Mouse (Mus musculus) layer of hippocampus, adult 9-11 months (tissue): ENCODE measurements around the gene Erf.

Experiments used
- DNase-seq: peaks from one replicate; pipeline ENCODE4 v3.0.0; 2022

Erf gene

DNA sequence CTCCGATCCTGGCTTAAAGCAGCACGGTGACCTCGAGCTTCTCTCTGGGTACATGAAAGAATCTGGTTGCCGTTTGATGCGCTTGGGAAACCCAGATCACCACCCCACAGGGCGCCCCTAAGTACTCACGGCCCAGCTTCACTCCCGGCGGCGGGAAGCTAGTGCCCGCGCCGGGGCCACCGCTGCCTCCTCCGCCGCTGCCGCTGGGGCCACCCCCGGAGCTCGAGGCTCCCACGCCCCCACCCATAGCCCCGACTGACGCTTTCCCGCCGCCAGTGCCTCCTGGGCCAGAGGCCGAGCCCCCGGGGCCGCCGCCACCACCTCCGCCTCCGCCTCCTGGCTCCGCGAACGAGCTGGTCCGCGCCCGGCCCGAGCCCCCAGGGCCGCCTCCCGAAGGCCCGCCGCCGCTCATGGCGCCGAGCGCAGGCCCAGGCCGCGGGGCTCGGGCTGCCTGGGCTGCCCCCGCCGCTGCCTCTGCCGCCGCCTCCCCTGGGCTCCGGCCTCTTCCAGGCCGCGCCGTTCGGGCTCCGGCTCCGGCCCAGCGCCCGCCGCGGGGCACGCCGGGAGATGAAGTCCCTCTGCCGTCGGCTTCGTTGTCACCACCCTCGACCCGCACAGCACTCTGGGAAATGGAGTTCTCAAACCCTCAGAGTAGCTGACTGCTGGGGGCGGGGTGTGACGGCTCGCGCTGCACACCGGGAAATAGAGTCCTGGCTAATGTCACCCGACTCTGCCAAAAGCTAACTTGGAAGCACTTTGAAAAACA lies 13.1 kb downstream of the Erf start, which contains the start of gene Gsk3a:
Gsk3a (minus strand) TSS at position 603 of the 766 bp plus-strand sequence.
- peak; percentile 98 for DNase-seq

DNA sequence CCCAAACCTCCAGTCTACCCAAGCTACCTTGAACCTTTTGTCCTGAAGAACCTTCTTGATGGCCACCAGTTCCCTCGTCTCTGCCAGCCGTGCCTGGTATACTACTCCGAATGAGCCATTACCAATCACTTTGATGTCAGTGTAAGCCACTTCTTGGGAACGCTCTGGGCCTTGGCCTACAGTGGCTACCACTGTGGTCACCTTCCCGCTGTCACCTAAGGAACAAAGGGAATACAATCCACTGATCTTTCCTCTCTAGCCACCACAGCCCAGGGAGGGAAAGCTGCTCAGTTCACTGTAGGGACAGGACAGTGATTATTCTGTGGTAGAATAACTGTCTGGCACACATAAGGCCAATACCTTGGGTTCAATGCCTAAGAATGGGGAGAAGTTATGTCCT lies 15.0 kb downstream of the Erf start:
- DNase-seq, result no peak

GRCm38 (mm10) chr7:25233061-25233460 lies 17.5 kb downstream of the Erf start:
- DNase-seq, result no peak

DNA sequence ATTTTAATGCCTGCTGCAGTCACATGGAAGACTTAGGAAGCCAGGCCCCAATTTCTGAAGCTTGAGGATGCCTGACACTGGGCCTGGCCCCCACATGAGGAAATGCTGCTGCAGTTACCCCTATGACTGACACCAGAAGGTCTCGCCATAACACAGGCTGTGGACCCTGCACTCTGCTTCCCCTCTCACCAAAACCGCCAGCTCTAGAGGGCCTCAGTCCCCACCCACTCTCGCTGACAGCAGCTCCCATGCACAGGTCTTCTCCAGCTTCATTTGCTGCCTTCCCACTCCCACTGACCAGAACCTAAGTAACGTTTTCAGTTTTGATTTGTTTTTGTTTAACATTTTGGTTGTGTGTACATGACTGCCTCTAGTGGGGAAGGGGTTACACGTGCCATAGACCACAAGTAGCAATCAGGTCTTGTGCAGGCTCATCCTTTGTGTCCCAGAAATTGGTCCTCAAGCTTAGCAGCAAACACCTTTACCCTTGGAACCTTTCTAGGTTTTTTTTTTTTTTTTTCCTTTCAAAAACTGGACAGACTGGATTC lies 18.4 kb downstream of the Erf start:
- no peak for DNase-seq

- no peak for DNase-seq
These were observed 19.8 kb downstream of the Erf start for GRCm38 (mm10) chr7:25230690-25231285.

GRCm38 (mm10) chr7:25227523-25228300 lies 22.8 kb downstream of the Erf start:
- DNase-seq, result peak; percentile 60

GRCm38 (mm10) chr7:25222275-25222967 lies 28.1 kb downstream of the Erf start:
- DNase-seq, result no peak

DNA sequence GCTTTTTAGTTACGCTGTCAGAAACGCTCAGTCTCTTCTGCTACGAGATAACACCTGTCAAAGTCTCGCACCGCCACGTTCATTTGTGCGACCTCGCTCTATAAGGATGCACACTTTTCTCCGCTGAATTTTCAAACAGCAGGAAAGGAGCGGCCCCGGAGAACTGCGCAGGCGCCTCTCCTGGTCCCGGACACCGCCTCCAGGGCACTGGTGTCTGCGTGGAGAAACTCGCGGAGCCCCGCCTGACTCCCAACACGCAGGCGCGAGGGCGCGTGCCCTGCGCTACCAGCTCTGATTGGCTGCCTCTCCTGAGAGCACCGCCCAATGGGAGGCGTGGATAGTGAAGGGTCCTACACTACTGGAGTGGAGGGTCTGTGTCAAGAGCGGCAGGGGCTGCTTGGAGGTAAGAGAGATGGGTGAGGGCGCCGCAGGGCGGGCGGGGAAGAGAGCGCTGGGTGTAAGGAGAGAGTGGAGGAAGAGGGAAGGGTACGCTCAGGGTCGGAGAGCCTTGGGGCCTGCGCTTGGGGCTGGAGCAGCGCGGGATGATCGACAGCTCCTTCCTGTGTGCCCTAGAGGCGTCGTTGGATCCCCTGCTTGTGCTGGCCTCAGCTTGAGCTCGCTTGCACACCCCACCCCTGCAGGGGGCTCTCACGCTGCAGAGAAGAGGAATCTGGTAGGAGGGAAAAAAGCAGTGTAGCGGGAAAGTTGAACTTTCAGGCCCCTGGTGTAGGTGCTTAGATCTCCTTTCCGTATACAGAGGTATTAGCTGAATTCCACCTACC lies 29.3 kb downstream of the Erf start, which contains the start of gene Zfp526:
Zfp526 (plus strand) TSS at position 324 of the 782 bp plus-strand sequence.
- DNase-seq, result peak; percentile 98

GRCm38 (mm10) chr7:25220457-25221101 lies 30.0 kb downstream of the Erf start, which contains the start of gene Dedd2:
Dedd2 (minus strand) TSS chr7:25220615.
- no peak for DNase-seq

GRCm38 (mm10) chr7:25219756-25220456 lies 30.7 kb downstream of the Erf start:
- DNase-seq, result peak; percentile 96

GRCm38 (mm10) chr7:25219416-25219750 lies 31.2 kb downstream of the Erf start:
- no peak for DNase-seq

DNA sequence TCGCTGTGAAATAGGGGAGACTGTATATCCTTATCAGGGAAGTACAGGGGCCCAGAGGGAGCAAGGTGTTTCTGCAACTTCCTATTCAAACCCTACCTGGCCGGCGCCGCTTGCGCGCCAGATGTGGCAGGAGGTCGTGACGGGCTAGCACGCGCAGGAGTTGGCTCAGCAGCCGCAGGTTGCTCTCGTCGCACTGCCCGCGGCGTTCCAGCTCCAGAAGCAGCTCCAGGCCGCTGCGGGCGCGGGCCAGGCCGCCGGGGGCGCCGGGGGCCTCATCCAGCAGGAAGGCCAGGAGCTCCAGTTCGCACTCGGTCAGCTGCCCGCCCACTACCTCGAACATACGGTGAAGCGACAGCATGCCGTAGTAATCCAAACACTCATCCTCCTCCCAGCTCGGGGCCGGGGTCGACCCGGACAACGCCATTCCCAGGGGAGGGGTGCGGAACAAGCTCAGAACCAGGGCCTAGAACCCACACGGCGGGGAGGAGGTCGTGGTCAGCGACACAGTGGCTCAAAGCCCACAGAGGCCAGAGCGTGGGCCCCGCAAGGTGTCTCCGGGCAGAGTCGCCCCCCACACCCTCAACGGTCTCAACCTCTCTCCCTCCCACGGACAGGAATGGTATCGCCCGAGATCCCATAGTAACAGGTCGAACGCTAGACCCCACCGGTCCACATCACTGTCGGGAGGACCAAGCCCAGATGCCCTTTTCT lies 31.7 kb downstream of the Erf start:
- DNase-seq, result no peak

GRCm38 (mm10) chr7:25217653-25218395 lies 32.7 kb downstream of the Erf start:
- no peak for DNase-seq

GRCm38 (mm10) chr7:25214172-25214571 lies 36.4 kb downstream of the Erf start:
- DNase-seq, result no peak

GRCm38 (mm10) chr7:25213099-25213498 lies 37.5 kb downstream of the Erf start:
- no peak for DNase-seq

DNA sequence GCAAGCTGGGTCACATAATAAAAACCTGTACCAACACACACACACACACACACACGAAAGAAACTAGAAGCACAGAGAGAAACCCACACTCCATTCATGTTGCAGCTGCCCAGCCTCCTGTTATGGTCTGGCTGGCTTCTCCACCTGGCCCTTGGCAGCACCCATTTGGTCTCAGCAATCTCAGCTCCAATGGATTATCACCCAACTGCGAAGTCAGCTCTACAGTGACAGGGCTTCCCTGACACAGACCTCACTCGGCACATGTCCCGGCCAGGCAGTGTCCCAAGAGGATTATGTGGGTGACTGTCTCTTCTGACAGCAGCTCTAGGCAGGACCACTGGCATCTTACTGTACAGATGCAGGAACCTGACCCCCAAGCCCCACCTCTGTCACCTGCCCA lies 40.1 kb downstream of the Erf start:
- DNase-seq, result no peak

GRCm38 (mm10) chr7:25209161-25209622 lies 41.4 kb downstream of the Erf start:
- DNase-seq, result no peak

DNA sequence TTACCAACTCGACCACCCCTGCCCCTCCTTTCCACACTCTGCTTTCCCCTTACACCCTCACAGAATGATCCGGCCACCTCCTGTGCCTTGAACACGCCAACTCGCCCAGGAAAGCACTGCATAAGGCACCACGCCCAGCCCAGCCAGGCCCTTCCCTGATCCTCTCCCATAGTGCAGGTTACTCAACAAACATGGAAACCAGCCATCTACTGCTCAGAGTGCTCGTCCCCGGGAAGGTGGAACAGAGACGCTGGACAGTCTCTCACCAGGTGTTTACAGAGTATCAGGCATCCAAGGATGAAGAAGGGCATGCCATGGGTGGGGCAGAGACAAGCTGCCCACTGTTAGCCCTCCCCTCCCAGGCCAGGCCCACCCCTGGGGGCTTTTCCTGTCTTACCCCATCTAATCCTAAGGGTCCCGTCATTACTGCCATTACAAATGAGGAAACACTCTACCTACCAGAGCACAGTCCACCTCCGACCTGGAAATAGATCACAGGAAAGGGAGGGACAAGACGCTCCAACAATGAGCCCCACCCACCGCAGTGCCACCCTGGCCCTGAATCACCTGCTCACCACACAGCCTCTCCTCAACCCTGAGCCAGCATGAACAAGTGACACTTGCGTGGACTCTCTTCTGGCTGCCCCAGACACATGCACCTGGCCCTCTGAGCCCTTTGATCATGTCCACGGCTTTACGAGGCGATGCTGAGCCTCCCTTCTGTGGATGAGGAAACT lies 44.3 kb downstream of the Erf start:
- no peak for DNase-seq
